Mouse (Mus musculus): ENCODE measurements around the gene Wipi2.

Gene Wipi2

GRCm38 (mm10) chr5:142627398-142627797, at the start of gene Wipi2:
TSS of gene Wipi2 (plus strand) at chr5:142627698.
- no peak for DNase-seq (ENCODE audit: low read depth, low spot score)

GRCm38 (mm10) chr5:142578192-142578591, 49.3 kb upstream of the Wipi2 start:
- peak; percentile 57 for DNase-seq (ENCODE audit: low read depth, low spot score)

- DNase-seq (ENCODE audit: low read depth, low spot score): peak; percentile 77
Measured at GRCm38 (mm10) chr5:142581517-142581916, 46.0 kb upstream of the Wipi2 start.

- DNase-seq (ENCODE audit: low read depth, low spot score): no peak
Measured at GRCm38 (mm10) chr5:142583616-142584126, 43.8 kb upstream of the Wipi2 start.

GRCm38 (mm10) chr5:142590953-142591616, 36.4 kb upstream of the Wipi2 start:
- no peak for DNase-seq (ENCODE audit: low read depth, low spot score)

GRCm38 (mm10) chr5:142595698-142596097, 31.8 kb upstream of the Wipi2 start:
- DNase-seq (ENCODE audit: low read depth, low spot score): no peak

- no peak for DNase-seq (ENCODE audit: low read depth, low spot score)
Measured at GRCm38 (mm10) chr5:142596723-142597122, 30.8 kb upstream of the Wipi2 start.

GRCm38 (mm10) chr5:142597648-142598390, 29.7 kb upstream of the Wipi2 start:
- no peak for DNase-seq (ENCODE audit: low read depth, low spot score)

GRCm38 (mm10) chr5:142604379-142604778, 23.1 kb upstream of the Wipi2 start:
- DNase-seq (ENCODE audit: low read depth, low spot score): no peak

GRCm38 (mm10) chr5:142605288-142605687, 22.2 kb upstream of the Wipi2 start:
- DNase-seq (ENCODE audit: low read depth, low spot score): no peak

GRCm38 (mm10) chr5:142608259-142608988, 19.1 kb upstream of the Wipi2 start, which contains the start of gene Mmd2:
TSS of gene Mmd2 (minus strand) at chr5:142608800.
- peak; percentile 39 for DNase-seq (ENCODE audit: low read depth, low spot score)

GRCm38 (mm10) chr5:142608989-142609325, 18.5 kb upstream of the Wipi2 start:
- DNase-seq (ENCODE audit: low read depth, low spot score): no peak

- no peak for DNase-seq (ENCODE audit: low read depth, low spot score)
Measured at GRCm38 (mm10) chr5:142610362-142610761, 17.1 kb upstream of the Wipi2 start.

- DNase-seq (ENCODE audit: low read depth, low spot score): no peak
Measured at GRCm38 (mm10) chr5:142614513-142614912, 13.0 kb upstream of the Wipi2 start.

- DNase-seq (ENCODE audit: low read depth, low spot score): no peak
Measured at GRCm38 (mm10) chr5:142615638-142616037, 11.9 kb upstream of the Wipi2 start.

- no peak for DNase-seq (ENCODE audit: low read depth, low spot score)
Measured at GRCm38 (mm10) chr5:142616326-142616725, 11.2 kb upstream of the Wipi2 start.

- DNase-seq (ENCODE audit: low read depth, low spot score): peak; percentile 64
Measured at GRCm38 (mm10) chr5:142619866-142620265, 7.6 kb upstream of the Wipi2 start.

GRCm38 (mm10) chr5:142621421-142621820, 6.1 kb upstream of the Wipi2 start:
- DNase-seq (ENCODE audit: low read depth, low spot score): no peak

GRCm38 (mm10) chr5:142622134-142622533, 5.4 kb upstream of the Wipi2 start:
- no peak for DNase-seq (ENCODE audit: low read depth, low spot score)

- DNase-seq (ENCODE audit: low read depth, low spot score): peak; percentile 50
Measured at GRCm38 (mm10) chr5:142623080-142623479, 4.4 kb upstream of the Wipi2 start.

GRCm38 (mm10) chr5:142628726-142629662, 1.5 kb downstream of the Wipi2 start:
- peak; percentile 98 for DNase-seq (ENCODE audit: low read depth, low spot score)
